Mouse (Mus musculus) C2C12 (cell line): Measurements from ENCODE around the gene Slc4a4. TPM values are rescaled to one million over a fixed set of nuclear protein-coding genes. Genes with fewer than 3 reads are reported as not detected.
"Not testable (repeated sequence)": the region's sequence is repeated elsewhere in the genome, so short reads cannot be mapped to it uniquely, and the experiment has no call there.

Source experiments
- H3K27me3 ChIP-seq: one replicate; pipeline ENCODE4 v1.6.1; 2011; ENCODE audit not compliant: control insufficient read depth, insufficient read depth, insufficient read length
- H3K36me3 ChIP-seq: one replicate; pipeline ENCODE4 v1.6.1; 2011; ENCODE audit not compliant: control insufficient read depth, insufficient read depth
- H3K4me3 ChIP-seq: one replicate; pipeline ENCODE4 v1.5.1; 2011; ENCODE audit warnings: mild to moderate bottlenecking, control low read depth; ENCODE audit not compliant: poor library complexity, insufficient read depth, severe bottlenecking
- H3K79me2 ChIP-seq: one replicate; pipeline ENCODE4 v1.6.1; 2011; ENCODE audit not compliant: control insufficient read depth, insufficient read depth
- H3K79me3 ChIP-seq: one replicate; pipeline ENCODE4 v1.6.1; 2011; ENCODE audit warnings: low read depth, control low read depth
- H3ac ChIP-seq: one replicate; pipeline ENCODE3; 2011; ENCODE audit warnings: low read depth; ENCODE audit not compliant: control insufficient read depth, insufficient read length
- CEBPB ChIP-seq: IDR thresholded peaks from one replicate; pipeline ENCODE4 v1.6.1; 2011; ENCODE audit warnings: low read depth, mild to moderate bottlenecking, control low read depth, moderate library complexity
- CTCF ChIP-seq: IDR thresholded peaks from one replicate; pipeline ENCODE4 v1.5.1; 2011; ENCODE audit not compliant: control insufficient read depth, insufficient read depth, insufficient read length
- FOSL1 ChIP-seq: IDR thresholded peaks from one replicate; pipeline ENCODE4 v1.8.0; 2011; ENCODE audit warnings: mild to moderate bottlenecking, low read length; ENCODE audit not compliant: poor library complexity, insufficient read depth, severe bottlenecking
- MAX ChIP-seq: IDR thresholded peaks from one replicate; pipeline ENCODE4 v1.6.1; 2011; ENCODE audit warnings: mild to moderate bottlenecking, control low read depth
- MYOD1 ChIP-seq: IDR thresholded peaks from one replicate; pipeline ENCODE4 v1.6.1; 2011; ENCODE audit warnings: low read depth; ENCODE audit not compliant: control insufficient read depth, insufficient read length
- MYOG ChIP-seq: IDR thresholded peaks from one replicate; pipeline ENCODE4 v1.6.1; 2011; ENCODE audit not compliant: control insufficient read depth, insufficient read length; ENCODE audit errors: extremely low read depth
- USF1 ChIP-seq: IDR thresholded peaks from one replicate; pipeline ENCODE4 v1.6.1; 2011; ENCODE audit warnings: low read depth, mild to moderate bottlenecking, control low read depth, moderate library complexity
- polyA plus RNA-seq: library from polyadenylated mRNA; unstranded; fragments of >200 nt; fragmentation: generic; extraction: Trizol; gene quantifications from one replicate; pipeline ENCODE4 v1.2.1, GENCODE M21; 2012; ENCODE audit warnings: missing spikeins

The Slc4a4 gene
- polyA plus RNA-seq, 1 experiment, result 0.06 TPM

GRCm38 (mm10) chr5:89105346-89105745, 218.7 kb downstream of the Slc4a4 start:
- TF ChIP-seq CEBPB (no peak), MYOG (no peak), MYOD1 (no peak), FOSL1 (no peak), CTCF (no peak), USF1 (no peak), MAX (no peak)
- Histone ChIP-seq H3K27me3 (no peaks in the 10 kb centered on the region), H3K36me3 (no peaks in the 10 kb centered on the region)

GRCm38 (mm10) chr5:89106217-89106616, 219.6 kb downstream of the Slc4a4 start:
- Histone ChIP-seq H3K79me2 (no peaks in the 10 kb centered on the region), H3K36me3 (no peaks in the 10 kb centered on the region), H3K4me3 (no peak overlapping the region), H3K79me3 (no peaks in the 10 kb centered on the region), H3K27me3 (no peaks in the 10 kb centered on the region), H3ac (no peak overlapping the region)
- no peak for TF ChIP-seq CTCF
- no peak for TF ChIP-seq FOSL1
- no peak for TF ChIP-seq MYOG
- no peak for TF ChIP-seq USF1
- no peak for TF ChIP-seq MYOD1
- TF ChIP-seq MAX, result no peak
- TF ChIP-seq CEBPB, result no peak

More at GRCm38 (mm10) chr5:89105346-89105745, 218.7 kb downstream of the Slc4a4 start:
- Histone ChIP-seq H3K4me3 (no peak overlapping the region), H3K79me2 (no peaks in the 10 kb centered on the region), H3K79me3 (no peaks in the 10 kb centered on the region), H3ac (no peak overlapping the region)

- Histone ChIP-seq H3K4me3 (no peak overlapping the region), H3K79me2 (no peaks in the 10 kb centered on the region), H3K36me3 (no peaks in the 10 kb centered on the region), H3K79me3 (no peaks in the 10 kb centered on the region), H3ac (no peak overlapping the region), H3K27me3 (no peaks in the 10 kb centered on the region)
- TF ChIP-seq USF1 (no peak), MYOD1 (no peak), MYOG (no peak), MAX (no peak), CTCF (no peak), FOSL1 (no peak), CEBPB (no peak)
These were observed 222.2 kb downstream of the Slc4a4 start for GRCm38 (mm10) chr5:89108809-89109208.

GRCm38 (mm10) chr5:89109832-89110231, 223.2 kb downstream of the Slc4a4 start:
- Histone ChIP-seq H3K36me3 (no peaks in the 10 kb centered on the region), H3K4me3 (no peak overlapping the region), H3K79me3 (no peaks in the 10 kb centered on the region), H3K79me2 (no peaks in the 10 kb centered on the region), H3ac (no peak overlapping the region), H3K27me3 (no peaks in the 10 kb centered on the region)
- TF ChIP-seq FOSL1, result no peak

GRCm38 (mm10) chr5:89111987-89112386, 225.4 kb downstream of the Slc4a4 start:
- not testable (repeated sequence) for H3K79me3 ChIP-seq, H3K27me3 ChIP-seq, H3K4me3 ChIP-seq, H3K36me3 ChIP-seq, H3ac ChIP-seq, H3K79me2 ChIP-seq

GRCm38 (mm10) chr5:89120881-89121280, 234.3 kb downstream of the Slc4a4 start:
- Histone ChIP-seq H3K79me2 (no peaks in the 10 kb centered on the region), H3K36me3 (no peaks in the 10 kb centered on the region), H3K4me3 (no peak overlapping the region), H3ac (no peak overlapping the region), H3K27me3 (no peaks in the 10 kb centered on the region), H3K79me3 (no peaks in the 10 kb centered on the region)
- no peak for TF ChIP-seq MYOG
- no peak for TF ChIP-seq MYOD1
- TF ChIP-seq MAX, result no peak
- TF ChIP-seq FOSL1, result no peak
- TF ChIP-seq CEBPB, result no peak
- no peak for TF ChIP-seq USF1
- TF ChIP-seq CTCF, result no peak
